Mouse (Mus musculus) myocyte (in vitro differentiated cells): ENCODE results near the gene Pla2g5. TPM values are rescaled to one million over a fixed set of nuclear protein-coding genes. Genes with fewer than 3 reads are reported as not detected.

Experiments
- H3K27me3 ChIP-seq: one replicate; pipeline ENCODE4 v1.6.1; 2011; ENCODE audit not compliant: control insufficient read depth, insufficient read depth, insufficient read length
- H3K36me3 ChIP-seq: one replicate; pipeline ENCODE4 v1.6.1; 2011; ENCODE audit not compliant: control insufficient read depth, insufficient read depth
- H3K4me2 ChIP-seq: one replicate; pipeline ENCODE4 v1.6.1; 2011; ENCODE audit warnings: low read depth, control low read depth
- H3K4me3 ChIP-seq: one replicate; pipeline ENCODE4 v1.5.1; 2011; ENCODE audit warnings: mild to moderate bottlenecking, control low read depth, moderate library complexity
- H3K79me2 ChIP-seq: one replicate; pipeline ENCODE4 v1.6.1; 2011; ENCODE audit not compliant: control insufficient read depth, insufficient read depth
- H3ac ChIP-seq: one replicate; pipeline ENCODE4 v1.6.1; 2011; ENCODE audit not compliant: control insufficient read depth, insufficient read length
- CEBPB ChIP-seq: IDR thresholded peaks from 2 replicates; pipeline ENCODE4 v1.6.1; 2011; ENCODE audit warnings: mild to moderate bottlenecking, moderate library complexity; ENCODE audit not compliant: poor library complexity, insufficient read depth, severe bottlenecking
- E2F4 ChIP-seq: IDR thresholded peaks from one replicate; pipeline ENCODE4 v1.6.1; 2011; ENCODE audit warnings: mild to moderate bottlenecking, control low read depth, moderate library complexity; ENCODE audit not compliant: insufficient read depth
- MAX ChIP-seq: IDR thresholded peaks from one replicate; pipeline ENCODE4 v1.6.1; 2011; ENCODE audit warnings: low read depth, mild to moderate bottlenecking, control low read depth
- MYOD1 ChIP-seq, 3 experiments: IDR thresholded peaks; one replicate each; pipeline ENCODE4 v1.6.1; 2011; ENCODE audit warnings: control low read depth in 2 of 3, low read depth in 2 of 3, mild to moderate bottlenecking in 2 of 3, moderate library complexity in 1 of 3; ENCODE audit not compliant: insufficient read length in 2 of 3, control insufficient read depth in 1 of 3
- MYOG ChIP-seq, 3 experiments: IDR thresholded peaks; one replicate each; pipeline ENCODE4 v1.6.1; 2011; ENCODE audit warnings: control low read depth in 2 of 3, low read depth in 2 of 3, mild to moderate bottlenecking in 2 of 3; ENCODE audit not compliant: insufficient read length in 2 of 3, control insufficient read depth in 1 of 3, insufficient read depth in 1 of 3
- POLR2A ChIP-seq: IDR thresholded peaks from one replicate; pipeline ENCODE4 v1.6.1; 2011; ENCODE audit warnings: low read depth, mild to moderate bottlenecking, control low read depth, moderate library complexity; ENCODE audit not compliant: insufficient read length
- POLR2AphosphoS2 ChIP-seq: IDR thresholded peaks from one replicate; pipeline ENCODE4 v1.6.1; 2011; ENCODE audit warnings: low read depth, control low read depth; ENCODE audit not compliant: insufficient read length
- REST ChIP-seq: IDR thresholded peaks from one replicate; pipeline ENCODE4 v1.6.1; 2011; ENCODE audit warnings: mild to moderate bottlenecking, control low read depth, moderate library complexity; ENCODE audit not compliant: insufficient read depth, insufficient read length
- SRF ChIP-seq: IDR thresholded peaks from one replicate; pipeline ENCODE4 v1.6.1; 2011; ENCODE audit warnings: low read depth; ENCODE audit not compliant: control insufficient read depth, insufficient read length
- TCF12 ChIP-seq: IDR thresholded peaks from one replicate; pipeline ENCODE4 v1.6.1; 2011; ENCODE audit warnings: mild to moderate bottlenecking, control low read depth; ENCODE audit not compliant: poor library complexity, insufficient read depth, severe bottlenecking
- TCF3 ChIP-seq: IDR thresholded peaks from one replicate; pipeline ENCODE4 v1.6.1; 2011; ENCODE audit warnings: low read depth, control low read depth; ENCODE audit not compliant: insufficient read length
- USF1 ChIP-seq: IDR thresholded peaks from one replicate; pipeline ENCODE4 v1.6.1; 2011; ENCODE audit warnings: low read depth, mild to moderate bottlenecking, control low read depth, moderate library complexity
- polyA plus RNA-seq: library from polyadenylated mRNA; unstranded; fragments of >200 nt; fragmentation: generic; extraction: Trizol; gene quantifications from one replicate; pipeline ENCODE4 v1.2.1, GENCODE M21; 2012; ENCODE audit warnings: missing spikeins

The Pla2g5 gene
- polyA plus RNA-seq, 1 experiment = 0.10 TPM

DNA sequence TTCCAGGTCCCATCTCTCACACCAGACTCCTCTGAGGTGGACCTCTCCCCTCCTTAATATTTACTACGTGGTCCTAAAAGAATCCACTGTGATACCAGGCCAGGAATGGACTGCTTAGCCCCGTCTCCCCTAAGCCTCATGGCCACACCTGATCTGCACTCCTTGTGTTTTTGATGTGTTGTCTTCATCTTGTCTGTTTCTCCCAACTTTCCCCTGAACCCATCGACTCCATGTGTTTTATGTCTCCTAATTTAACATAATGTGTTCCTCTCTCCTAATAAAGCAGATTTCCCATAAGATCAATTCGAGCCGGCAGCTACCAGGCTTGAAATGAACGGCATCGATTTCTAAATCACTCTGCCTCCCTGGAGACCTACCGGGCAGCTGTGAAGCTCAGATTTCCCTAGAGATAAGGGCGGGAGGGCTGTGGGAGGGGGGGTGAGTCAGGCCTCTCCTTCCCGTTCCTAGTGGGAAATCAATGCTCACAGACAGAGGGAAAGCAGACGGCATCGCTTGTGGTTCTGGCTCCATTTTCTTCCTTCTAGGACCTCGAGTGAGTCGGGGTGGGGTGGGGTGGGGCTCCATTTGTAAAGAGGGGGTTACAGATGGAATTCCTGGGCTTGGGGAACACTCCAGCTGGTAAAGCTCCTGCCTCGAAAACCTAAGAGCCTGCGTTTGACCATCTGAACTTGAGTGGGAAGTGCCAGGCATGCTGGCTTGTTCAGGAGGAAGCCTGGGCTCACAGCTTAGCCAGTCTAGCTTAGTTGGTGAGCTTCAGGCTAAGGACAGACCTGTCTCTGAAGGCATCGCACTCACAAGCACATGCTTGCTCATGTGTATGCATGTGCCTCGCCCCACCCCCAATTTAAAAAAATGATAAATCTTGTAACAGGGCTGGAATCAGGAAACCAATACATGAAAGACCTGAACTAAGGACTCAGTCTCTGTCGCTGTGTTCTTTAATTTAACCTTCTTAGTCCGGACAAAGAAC lies 85.6 kb downstream of the Pla2g5 start:
- Histone ChIP-seq H3K79me2 (no peaks in the 10 kb centered on the region), H3ac (no peak overlapping the region), H3K4me2 (no peak overlapping the region), H3K4me3 (no peak overlapping the region), H3K36me3 (no peaks in the 10 kb centered on the region), H3K27me3 (peaks cover 17% of the 10 kb centered on the region)
- TF ChIP-seq MYOD1 (IDR thresholded peaks at IDR 0.05; ENCODE audit: control insufficient read depth in 1 of 3, insufficient read length in 2 of 3, low read depth in 2 of 3) (no peak), POLR2A (no peak), CEBPB (no peak), MAX (no peak), E2F4 (no peak), TCF12 (no peak), POLR2AphosphoS2 (no peak), USF1 (no peak), SRF (no peak), TCF3 (no peak), REST (no peak), MYOG (IDR thresholded peaks at IDR 0.05; ENCODE audit: control insufficient read depth in 1 of 3, insufficient read depth in 1 of 3, insufficient read length in 2 of 3, low read depth in 2 of 3) (no peak)

DNA sequence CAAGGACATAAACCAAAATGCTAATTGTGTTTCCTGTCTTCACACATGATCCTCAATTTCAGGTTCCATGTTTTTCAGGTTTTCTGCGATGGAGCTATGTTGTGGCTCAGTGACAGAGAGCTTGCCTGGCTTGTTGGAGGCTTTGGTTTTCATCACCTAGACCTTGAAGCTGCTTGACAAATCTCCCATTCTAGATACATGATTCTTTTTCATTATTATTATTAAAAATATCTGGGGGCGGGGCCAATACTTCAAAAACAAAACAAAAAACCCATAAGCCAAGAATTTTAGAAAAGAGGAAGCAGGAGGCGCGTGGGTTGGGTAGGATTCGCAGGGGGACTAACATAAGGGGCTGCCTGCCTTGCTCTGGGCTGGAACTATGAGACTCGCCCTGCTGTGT lies 87.8 kb downstream of the Pla2g5 start, which contains the start of gene Pla2g2d:
Gene Pla2g2d (plus strand): TSS at position 301 of the 400 bp plus-strand sequence.
- Histone ChIP-seq H3K4me2 (no peak within 1 kb of the TSS), H3K4me3 (no peak within 1 kb of the TSS), H3K36me3 (no peaks in the 10 kb centered on the region), H3K79me2 (no peaks in the 10 kb centered on the region), H3K27me3 (peaks cover 21% of the 10 kb centered on the region), H3ac (no peak within 1 kb of the TSS)
- TF ChIP-seq TCF3 = no peak
- TF ChIP-seq POLR2A = no peak
- no peak for TF ChIP-seq MAX
- TF ChIP-seq CEBPB = no peak
- no peak for TF ChIP-seq USF1
- TF ChIP-seq REST = no peak
- no peak for TF ChIP-seq MYOD1 (IDR thresholded peaks at IDR 0.05; ENCODE audit: control insufficient read depth in 1 of 3, insufficient read length in 2 of 3, low read depth in 2 of 3)
- TF ChIP-seq SRF = no peak

DNA sequence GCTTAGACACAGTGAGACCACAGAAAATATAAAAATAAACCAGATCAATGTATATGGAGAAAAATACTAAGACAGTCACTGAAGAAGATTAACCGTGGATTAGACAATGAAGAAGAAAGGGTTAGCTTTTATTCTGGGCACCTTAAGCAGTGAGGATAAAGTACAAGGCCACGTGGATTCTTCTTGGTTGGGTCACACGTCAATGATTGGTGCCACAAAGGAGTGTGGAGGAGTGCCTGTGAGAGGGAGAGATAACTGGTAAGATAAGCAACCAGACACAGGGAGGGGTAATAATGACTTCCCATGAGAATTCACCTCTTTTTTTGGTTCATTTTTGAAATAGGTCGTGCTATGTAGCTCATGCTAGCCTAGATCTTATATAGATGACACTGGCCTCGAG lies 90.9 kb downstream of the Pla2g5 start:
- Histone ChIP-seq H3ac (no peak overlapping the region), H3K79me2 (no peaks in the 10 kb centered on the region), H3K36me3 (no peaks in the 10 kb centered on the region), H3K27me3 (peaks cover 20% of the 10 kb centered on the region), H3K4me2 (no peak overlapping the region), H3K4me3 (no peak overlapping the region)
- no peak for TF ChIP-seq MYOG (IDR thresholded peaks at IDR 0.05; ENCODE audit: control insufficient read depth in 1 of 3, insufficient read depth in 1 of 3, insufficient read length in 2 of 3, low read depth in 2 of 3)
- no peak for TF ChIP-seq REST
- TF ChIP-seq MYOD1 (IDR thresholded peaks at IDR 0.05; ENCODE audit: control insufficient read depth in 1 of 3, insufficient read length in 2 of 3, low read depth in 2 of 3) = no peak
- TF ChIP-seq MAX = no peak
- no peak for TF ChIP-seq TCF12
- no peak for TF ChIP-seq E2F4
- TF ChIP-seq TCF3 = no peak
- TF ChIP-seq CEBPB = no peak
- no peak for TF ChIP-seq POLR2A
- no peak for TF ChIP-seq USF1
- no peak for TF ChIP-seq POLR2AphosphoS2
- no peak for TF ChIP-seq SRF

DNA sequence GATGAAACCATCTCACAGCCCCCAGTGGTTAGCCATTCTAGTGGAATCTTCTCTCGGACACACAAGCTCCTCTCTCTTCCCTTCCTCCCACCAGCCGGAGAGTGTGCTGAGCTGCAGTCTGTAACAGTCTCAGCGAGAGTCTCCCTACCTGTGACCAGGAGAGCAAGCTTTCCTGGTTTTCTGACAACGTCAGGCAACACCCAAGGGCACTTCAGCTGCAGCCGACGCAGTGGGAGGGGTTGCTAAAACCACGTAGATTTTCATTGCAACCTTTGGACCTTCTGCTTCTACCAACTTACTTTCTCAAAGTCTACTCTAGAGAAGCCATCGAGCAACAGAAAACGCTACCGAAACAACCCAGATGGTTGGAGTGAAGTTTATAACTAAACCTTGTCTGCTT lies 91.3 kb downstream of the Pla2g5 start:
- Histone ChIP-seq H3K4me2 (no peak overlapping the region), H3K27me3 (peaks cover 20% of the 10 kb centered on the region), H3K79me2 (no peaks in the 10 kb centered on the region), H3ac (no peak overlapping the region), H3K36me3 (no peaks in the 10 kb centered on the region), H3K4me3 (no peak overlapping the region)
- TF ChIP-seq TCF3 = no peak
- no peak for TF ChIP-seq POLR2A
- no peak for TF ChIP-seq MYOG (IDR thresholded peaks at IDR 0.05; ENCODE audit: control insufficient read depth in 1 of 3, insufficient read depth in 1 of 3, insufficient read length in 2 of 3, low read depth in 2 of 3)

DNA sequence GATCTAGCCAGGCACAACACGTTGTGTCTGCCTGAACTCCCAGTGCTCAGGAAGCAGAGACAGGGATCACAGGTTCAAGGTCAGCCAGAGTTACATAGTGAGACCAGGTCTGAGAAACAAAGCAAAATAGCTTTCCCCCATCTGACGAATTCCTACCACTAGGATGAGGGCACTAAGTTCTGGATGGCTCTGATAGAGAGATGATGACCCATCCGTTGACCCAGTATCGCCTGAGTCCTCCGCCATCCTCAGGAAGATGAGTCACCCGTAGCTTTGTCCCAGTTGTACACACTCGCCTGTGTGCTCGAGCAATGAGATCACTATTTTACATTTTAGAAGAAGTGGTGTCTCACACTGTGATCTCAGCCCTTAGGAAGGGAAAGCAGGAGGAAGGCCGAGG lies 101.0 kb downstream of the Pla2g5 start:
- Histone ChIP-seq H3K4me3 (no peak overlapping the region), H3K27me3 (peaks cover under 1% of the 10 kb centered on the region), H3ac (no peak overlapping the region), H3K36me3 (no peaks in the 10 kb centered on the region), H3K79me2 (no peaks in the 10 kb centered on the region), H3K4me2 (no peak overlapping the region)
- TF ChIP-seq MYOD1 (IDR thresholded peaks at IDR 0.05; ENCODE audit: control insufficient read depth in 1 of 3, insufficient read length in 2 of 3, low read depth in 2 of 3) (no peak), MYOG (IDR thresholded peaks at IDR 0.05; ENCODE audit: control insufficient read depth in 1 of 3, insufficient read depth in 1 of 3, insufficient read length in 2 of 3, low read depth in 2 of 3) (no peak), SRF (no peak), POLR2A (no peak), USF1 (no peak), CEBPB (no peak), E2F4 (no peak), POLR2AphosphoS2 (no peak), REST (no peak), TCF12 (no peak), MAX (no peak), TCF3 (no peak)
